9 mouse cellular contexts compared by ENCODE assay signal in genomic region chr3:87504330-87504729, GRCm38 (mm10). TPM values are rescaled to one million over a fixed set of nuclear protein-coding genes. Genes with fewer than 3 reads are reported as not detected.
DNase-seq lines count a peak whose midpoint lies in the region; ATAC-seq lines count a peak whose summit lies in the region.
"Had no signal": no experiment of that assay in that cellular context is flagged by ENCODE, and none has a peak within 500 bp of the region (broad histone marks: within the 10 kb centered on the region; RNA-seq: fewer than 3 reads in every experiment).

No protein-coding gene starts in this region.

- H3K4me1 ChIP-seq in hindbrain, embryonic 14.5 days (replicated peaks; ENCODE audit: control insufficient read depth, insufficient read depth, low read length) = no peaks in the 10 kb centered on the region

- no peaks in the 10 kb centered on the region for H3K36me3 ChIP-seq in hindbrain, embryonic 14.5 days (replicated peaks; ENCODE audit: control insufficient read depth, insufficient read depth)
- H3K36me3 ChIP-seq: midbrain, embryonic 12.5 days had no signal

- H3K9ac ChIP-seq in hindbrain, embryonic 14.5 days = no peak overlapping the region
- H3K9ac ChIP-seq: midbrain, embryonic 12.5 days had no signal

- peak; percentile 68 for DNase-seq in CD4-positive, CD25-positive, alpha-beta regulatory T cell, adult 2 months (ENCODE audit: low read depth, low spot score)
- DNase-seq in layer of hippocampus, postnatal 10 days (ENCODE audit: low spot score in 2 of 2) = peak; percentile 45 to 63
- no peak for DNase-seq in layer of hippocampus, adult 11-12 months (ENCODE audit: low spot score)
- DNase-seq in brain, adult 2 months (ENCODE audit: low read depth, low spot score) = peak; percentile 72
- DNase-seq in hindbrain, embryonic 14.5 days (ENCODE audit: low spot score) = peak; percentile 59

- no peaks in the 10 kb centered on the region for H3K27me3 ChIP-seq in hindbrain, embryonic 14.5 days (ENCODE audit: control insufficient read depth, insufficient read depth, low read length)

- no peaks in the 10 kb centered on the region for H3K9me3 ChIP-seq in hindbrain, embryonic 14.5 days (ENCODE audit: control insufficient read depth, low read length)
- H3K9me3 ChIP-seq: midbrain, embryonic 12.5 days had no signal

- no peak overlapping the region for H3K4me3 ChIP-seq in hindbrain, embryonic 14.5 days (replicated peaks; ENCODE audit: low read length)
- H3K4me3 ChIP-seq: midbrain, embryonic 12.5 days had no signal

- no peak overlapping the region for H3K27ac ChIP-seq in hindbrain, embryonic 14.5 days
- H3K27ac ChIP-seq: midbrain, embryonic 12.5 days had no signal

- 22% methylated on average over 7 of the region's 7 CpGs for WGBS in hindbrain, embryonic 14.5 days

- no peak overlapping the region for H3K4me2 ChIP-seq in hindbrain, embryonic 14.5 days (replicated peaks)
- H3K4me2 ChIP-seq: midbrain, embryonic 12.5 days had no signal

- ATAC-seq in CD4-positive, CD25-positive, alpha-beta regulatory T cell, adult 4 months = no peak
- ATAC-seq in hindbrain, embryonic 14.5 days (ENCODE audit: low FRiP score) = 0 out of 2 replicates have a peak, but pooled peaks have one; percentile 37
- ATAC-seq in megakaryocyte progenitor cell, adult 5-6 weeks (replicated peaks; ENCODE audit: poor library complexity) = peak; percentile 51
- ATAC-seq in erythroblast, adult 5-6 weeks (replicated peaks; ENCODE audit: low FRiP score, poor library complexity, severe bottlenecking) = no peak

RNA-seq across cellular contexts. Expression of gene Etv3, which starts 20.9 kb away (rescaled TPM):
- 10 to 100 TPM; 24.6 to 37.8 TPM for polyA plus RNA-seq in CD4-positive, CD25-positive, alpha-beta regulatory T cell, adult 4 months (2017; shearing (Covaris generic))
- total RNA-seq in layer of hippocampus, postnatal 10 days (2021) = 10 to 100 TPM; 14.4 to 18.0 TPM
- polyA plus RNA-seq in hindbrain, embryonic 14.5 days (2014; fragmentation: Nextera tagmentation; extraction: Ambion mirVana) = 7.0 and 7.1 TPM in 2 replicates
- 7.4 and 8.5 TPM in 2 replicates for total RNA-seq in megakaryocyte progenitor cell, adult 5-6 weeks (2015)
- total RNA-seq in megakaryocyte progenitor cell, adult 5-6 weeks (2017) = 9.2 and 9.5 TPM in 2 replicates
- total RNA-seq in erythroblast, adult 5-6 weeks (2015; ENCODE audit: low replicate concordance) = 1.3 and 2.3 TPM in 2 replicates
- total RNA-seq in erythroblast, adult 5-6 weeks (2017; ENCODE audit: low replicate concordance) = 1.4 and 2.5 TPM in 2 replicates

Comparison
In these comparisons a context has a peak if more than half of its experiments do, and no peak if none do; other contexts are left out.
1. ATAC-seq: peak in hindbrain, embryonic 14.5 days (single experiment) and megakaryocyte progenitor cell, adult 5-6 weeks (single experiment); none in CD4-positive, CD25-positive, alpha-beta regulatory T cell, adult 4 months (single experiment) and erythroblast, adult 5-6 weeks (single experiment).